Mouse (Mus musculus): Measurements from ENCODE around the gene Bcl6. TPM values are rescaled to one million over a fixed set of nuclear protein-coding genes. Genes with fewer than 3 reads are reported as not detected.
A peak's percentile ranks its signal among the peaks of the same experiment; 100 is the strongest.

Gene Bcl6
- polyA plus RNA-seq, 1 experiment = 103 TPM

- peak; percentile 91 for DNase-seq
- Histone ChIP-seq H3K27me3 (ENCODE audit: control insufficient read depth, insufficient read depth, low read length) (no peaks in the 10 kb centered on the region), H3K4me3 (ENCODE audit: control insufficient read depth, insufficient read depth, low read length) (peak overlapping the region; percentile 67), H3K4me1 (replicated peaks; ENCODE audit: control insufficient read depth, insufficient read depth, low read length) (peaks cover 28% of the 10 kb centered on the region), H3K36me3 (ENCODE audit: control insufficient read depth, insufficient read depth, low read length) (peaks cover 12% of the 10 kb centered on the region; the same call in 1 of the 2 replicates), H3K27ac (ENCODE audit: control insufficient read depth, insufficient read depth, low read length) (peak overlapping the region; percentile 79; the same call in 1 of the 2 replicates)
- under 1% methylated on average over 22 of the region's 22 CpGs for WGBS
- TF ChIP-seq POLR2A (IDR thresholded peaks at IDR 0.05; ENCODE audit: control insufficient read depth, extremely low read depth, insufficient read depth, low read length, poor library complexity) (no peak), CTCF (IDR thresholded peaks at IDR 0.05; ENCODE audit: borderline replicate concordance, control insufficient read depth, extremely low read depth, insufficient read depth, low read length, poor library complexity) (peak; percentile 92)
These were observed 4.5 kb downstream of the Bcl6 start for GRCm38 (mm10) chr16:23984183-23984582.

GRCm38 (mm10) chr16:23982891-23983588 is 5.6 kb downstream of the Bcl6 start:
- Histone ChIP-seq H3K4me1 (replicated peaks; ENCODE audit: control insufficient read depth, insufficient read depth, low read length) (peaks cover 28% of the 10 kb centered on the region), H3K27me3 (ENCODE audit: control insufficient read depth, insufficient read depth, low read length) (no peaks in the 10 kb centered on the region), H3K36me3 (ENCODE audit: control insufficient read depth, insufficient read depth, low read length) (peaks cover 12% of the 10 kb centered on the region; the same call in 1 of the 2 replicates), H3K4me3 (ENCODE audit: control insufficient read depth, insufficient read depth, low read length) (peak overlapping the region; percentile 20), H3K27ac (ENCODE audit: control insufficient read depth, insufficient read depth, low read length) (peak overlapping the region; percentile 22; the same call in 1 of the 2 replicates)
- no peak for TF ChIP-seq POLR2A (IDR thresholded peaks at IDR 0.05; ENCODE audit: control insufficient read depth, extremely low read depth, insufficient read depth, low read length, poor library complexity)
- TF ChIP-seq CTCF (IDR thresholded peaks at IDR 0.05; ENCODE audit: borderline replicate concordance, control insufficient read depth, extremely low read depth, insufficient read depth, low read length, poor library complexity) = peak; percentile 40; the same call in 1 of the 2 replicates
- DNase-seq = peak; percentile 78
- WGBS = 3% methylated on average over 33 of the region's 33 CpGs

- H3K4me1 ChIP-seq (replicated peaks; ENCODE audit: control insufficient read depth, insufficient read depth, low read length) = peaks cover 28% of the 10 kb centered on the region
- H3K27me3 ChIP-seq (ENCODE audit: control insufficient read depth, insufficient read depth, low read length) = no peaks in the 10 kb centered on the region
- TF ChIP-seq CTCF (IDR thresholded peaks at IDR 0.05; ENCODE audit: borderline replicate concordance, control insufficient read depth, extremely low read depth, insufficient read depth, low read length, poor library complexity) (no peak), POLR2A (IDR thresholded peaks at IDR 0.05; ENCODE audit: control insufficient read depth, extremely low read depth, insufficient read depth, low read length, poor library complexity) (no peak)
- peaks cover 19% of the 10 kb centered on the region for H3K36me3 ChIP-seq (ENCODE audit: control insufficient read depth, insufficient read depth, low read length)
- H3K27ac ChIP-seq (ENCODE audit: control insufficient read depth, insufficient read depth, low read length) = peak overlapping the region; percentile 22; the same call in 1 of the 2 replicates
- DNase-seq = peak; percentile 75
- H3K4me3 ChIP-seq (ENCODE audit: control insufficient read depth, insufficient read depth, low read length) = 0 out of 2 replicates have a peak overlapping the region, but pooled peaks have one; percentile 15
- 11% methylated on average over 28 of the region's 28 CpGs for WGBS
These were observed 6.5 kb downstream of the Bcl6 start for GRCm38 (mm10) chr16:23981925-23982851.

GRCm38 (mm10) chr16:23980991-23981720 is 7.5 kb downstream of the Bcl6 start:
- WGBS = 10% methylated on average over 32 of the region's 32 CpGs
- Histone ChIP-seq H3K36me3 (ENCODE audit: control insufficient read depth, insufficient read depth, low read length) (peaks cover 29% of the 10 kb centered on the region), H3K4me3 (ENCODE audit: control insufficient read depth, insufficient read depth, low read length) (no peak overlapping the region), H3K27ac (ENCODE audit: control insufficient read depth, insufficient read depth, low read length) (no peak overlapping the region), H3K4me1 (replicated peaks; ENCODE audit: control insufficient read depth, insufficient read depth, low read length) (peaks cover 28% of the 10 kb centered on the region), H3K27me3 (ENCODE audit: control insufficient read depth, insufficient read depth, low read length) (no peaks in the 10 kb centered on the region)
- TF ChIP-seq CTCF (IDR thresholded peaks at IDR 0.05; ENCODE audit: borderline replicate concordance, control insufficient read depth, extremely low read depth, insufficient read depth, low read length, poor library complexity) (no peak), POLR2A (IDR thresholded peaks at IDR 0.05; ENCODE audit: control insufficient read depth, extremely low read depth, insufficient read depth, low read length, poor library complexity) (no peak)
- no peak for DNase-seq

- no peaks in the 10 kb centered on the region for H3K27me3 ChIP-seq (ENCODE audit: control insufficient read depth, insufficient read depth, low read length)
- H3K27ac ChIP-seq (ENCODE audit: control insufficient read depth, insufficient read depth, low read length) = no peak overlapping the region
- peaks cover 33% of the 10 kb centered on the region for H3K36me3 ChIP-seq (ENCODE audit: control insufficient read depth, insufficient read depth, low read length)
- TF ChIP-seq CTCF (IDR thresholded peaks at IDR 0.05; ENCODE audit: borderline replicate concordance, control insufficient read depth, extremely low read depth, insufficient read depth, low read length, poor library complexity) (no peak), POLR2A (IDR thresholded peaks at IDR 0.05; ENCODE audit: control insufficient read depth, extremely low read depth, insufficient read depth, low read length, poor library complexity) (no peak)
- no peak for DNase-seq
- no peak overlapping the region for H3K4me3 ChIP-seq (ENCODE audit: control insufficient read depth, insufficient read depth, low read length)
- WGBS = 48% methylated on average over 11 of the region's 11 CpGs
- peaks cover 28% of the 10 kb centered on the region for H3K4me1 ChIP-seq (replicated peaks; ENCODE audit: control insufficient read depth, insufficient read depth, low read length)
These were observed 8.3 kb downstream of the Bcl6 start for GRCm38 (mm10) chr16:23980201-23980870.
